Mouse (Mus musculus) myocyte (in vitro differentiated cells): ENCODE measurements around the gene Gm9964.
"Not testable (repeated sequence)": the region's sequence is repeated elsewhere in the genome, so short reads cannot be mapped to it uniquely, and the experiment has no call there.

Experiments used
- MAX ChIP-seq: IDR thresholded peaks from one replicate; pipeline ENCODE4 v1.6.1; 2011; ENCODE audit warnings: low read depth, mild to moderate bottlenecking, control low read depth
- MYOG ChIP-seq, 3 experiments: IDR thresholded peaks; one replicate each; pipeline ENCODE4 v1.6.1; 2011; ENCODE audit warnings: control low read depth in 2 of 3, low read depth in 2 of 3, mild to moderate bottlenecking in 2 of 3; ENCODE audit not compliant: insufficient read length in 2 of 3, control insufficient read depth in 1 of 3, insufficient read depth in 1 of 3
- POLR2A ChIP-seq: IDR thresholded peaks from one replicate; pipeline ENCODE4 v1.6.1; 2011; ENCODE audit warnings: low read depth, mild to moderate bottlenecking, control low read depth, moderate library complexity; ENCODE audit not compliant: insufficient read length
- SRF ChIP-seq: IDR thresholded peaks from one replicate; pipeline ENCODE4 v1.6.1; 2011; ENCODE audit warnings: low read depth; ENCODE audit not compliant: control insufficient read depth, insufficient read length

DNA sequence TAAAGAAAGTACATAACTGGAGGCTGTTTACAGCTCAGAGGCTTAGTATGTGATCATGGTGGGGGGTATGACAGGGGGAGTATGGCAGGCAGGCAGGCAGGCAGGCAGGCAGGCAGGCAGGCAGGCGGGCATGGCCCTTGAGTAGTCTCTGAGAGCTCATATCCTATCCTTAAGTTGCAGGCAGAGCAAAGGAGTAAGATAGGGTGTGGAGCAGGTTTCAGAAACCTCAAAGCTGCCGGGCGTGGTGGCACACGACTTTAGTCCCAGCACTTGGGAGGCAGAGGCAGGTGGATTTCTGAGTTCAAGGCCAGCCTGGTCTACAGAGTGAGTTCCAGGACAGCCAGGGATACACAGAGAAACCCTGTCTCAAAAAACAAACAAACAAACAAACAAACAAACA lies 7.5 kb upstream of the Gm9964 start:
- TF ChIP-seq POLR2A; MYOG (IDR thresholded peaks at IDR 0.05; ENCODE audit: control insufficient read depth in 1 of 3, insufficient read depth in 1 of 3, insufficient read length in 2 of 3, low read depth in 2 of 3); MAX; SRF: not testable (repeated sequence)
